Mouse (Mus musculus) limb, embryonic 11.5 days (tissue): ENCODE measurements at regions not wholly inside any gene's neighbourhood (a gene's known extent, or its start where the extent isn't known, plus 50 kb on each side); places are given as distances from the start of the nearest gene placed in this dataset.

Source experiments
- ATAC-seq: fragments of 200-750 bp; cut with Nextera tagmentation; 2 replicates; pipeline ENCODE4 v1.8.0; 2017; ENCODE audit warnings: low read depth; ENCODE audit not compliant: insufficient number of reproducible peaks, low FRiP score, low TSS enrichment
- DNase-seq: peaks from one replicate; pipeline ENCODE4 v3.0.0-alpha.2; 2015; ENCODE audit warnings: low spot score
- H3K27ac ChIP-seq: fragments of 300-500 bp; sonication (generic); replicated peaks from 2 replicates; pipeline ENCODE4 v1.5.1; 2014; ENCODE audit warnings: low read depth, mild to moderate bottlenecking, low read length
- H3K27me3 ChIP-seq: fragments of 300-500 bp; sonication (generic); 2 replicates; pipeline ENCODE4 v1.6.1; 2014; ENCODE audit warnings: mild to moderate bottlenecking, low read length, mixed read lengths; ENCODE audit not compliant: control insufficient read depth, insufficient read depth
- H3K36me3 ChIP-seq: fragments of 300-500 bp; sonication (generic); 2 replicates; pipeline ENCODE4 v1.6.1; 2014; ENCODE audit warnings: mild to moderate bottlenecking, low read length, moderate library complexity, mixed read lengths; ENCODE audit not compliant: control insufficient read depth, insufficient read depth
- H3K4me1 ChIP-seq: fragments of 300-500 bp; sonication (generic); 2 replicates; pipeline ENCODE4 v1.6.1; 2014; ENCODE audit warnings: low read length, mixed read lengths; ENCODE audit not compliant: control insufficient read depth, insufficient read depth
- H3K4me2 ChIP-seq: fragments of 300-500 bp; sonication (generic); 2 replicates; pipeline ENCODE4 v1.6.1; 2014; ENCODE audit warnings: low read depth, mild to moderate bottlenecking, moderate library complexity; ENCODE audit not compliant: severe bottlenecking
- H3K4me3 ChIP-seq: fragments of 300-500 bp; sonication (generic); 2 replicates; pipeline ENCODE4 v1.5.1; 2014; ENCODE audit warnings: low read depth, low read length
- H3K9ac ChIP-seq: fragments of 300-500 bp; sonication (generic); 2 replicates; pipeline ENCODE4 v1.6.1; 2014; ENCODE audit warnings: mild to moderate bottlenecking, low read length
- H3K9me3 ChIP-seq: fragments of 300-500 bp; sonication (generic); 2 replicates; pipeline ENCODE4 v1.6.1; 2016; ENCODE audit warnings: low read length; ENCODE audit not compliant: control insufficient read depth
- WGBS: fragments of 180-500 bp; shearing (Covaris S2); extraction: QIAGEN DNeasy Blood & Tissue Kit; methylation state at CpG from one replicate; pipeline ENCODE4 v1.1.7; 2014; 5-methylcytosine and 5-hydroxymethylcytosine counted together

DNA sequence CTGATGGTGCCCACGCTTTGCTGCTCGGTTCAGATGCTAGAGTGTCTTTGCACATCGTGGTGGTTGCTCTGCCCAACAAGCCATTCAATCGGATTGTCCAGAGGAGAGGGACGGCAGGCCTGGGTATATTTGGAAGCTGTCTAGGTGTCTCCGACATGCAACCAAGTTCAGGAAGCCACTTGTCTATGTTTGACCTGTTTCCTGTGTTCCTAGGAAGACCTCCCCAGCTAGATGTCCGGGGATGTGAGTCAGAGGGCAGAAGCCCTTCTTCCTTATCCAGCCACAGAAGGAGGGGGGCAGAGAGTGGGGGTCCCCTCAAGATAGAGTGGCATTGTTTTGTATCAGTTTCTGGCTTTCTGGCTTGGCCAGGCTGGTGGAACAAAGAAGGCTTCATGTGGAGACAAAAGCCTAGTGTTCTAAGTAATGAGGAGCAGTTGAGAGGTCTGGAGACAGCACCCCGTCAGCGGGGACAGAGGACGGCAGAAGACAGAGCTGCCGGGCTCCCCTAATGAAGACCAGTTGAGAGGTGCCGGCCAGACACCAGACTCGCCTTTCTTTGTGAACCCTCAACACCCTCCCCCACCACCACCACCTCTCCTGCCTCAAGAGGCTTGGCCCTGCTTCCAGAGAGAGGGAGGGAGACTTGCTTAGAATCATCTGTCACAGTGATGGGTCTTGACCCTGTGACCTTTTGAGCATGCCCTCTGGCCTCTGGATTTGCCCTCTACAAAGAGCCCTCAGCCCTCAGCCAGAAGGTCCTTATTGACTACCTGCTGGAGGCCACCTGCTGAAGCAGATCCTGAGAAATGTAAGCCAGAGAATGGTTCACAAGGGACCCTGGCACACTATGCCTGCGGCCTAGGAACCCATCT lies 207.6 kb upstream of the Tbx3 start:
- H3K9ac ChIP-seq, result no peak overlapping the region
- DNase-seq (no peak), ATAC-seq (no peak)
- no peaks in the 10 kb centered on the region for H3K27me3 ChIP-seq
- no peaks in the 10 kb centered on the region for H3K4me1 ChIP-seq
- WGBS, result 53% methylated on average over 14 of the region's 14 CpGs
- H3K4me3 ChIP-seq, result no peak overlapping the region
- H3K27ac ChIP-seq, result no peak overlapping the region
- H3K4me2 ChIP-seq, result no peak overlapping the region
- no peaks in the 10 kb centered on the region for H3K36me3 ChIP-seq
- H3K9me3 ChIP-seq, result no peaks in the 10 kb centered on the region

DNA sequence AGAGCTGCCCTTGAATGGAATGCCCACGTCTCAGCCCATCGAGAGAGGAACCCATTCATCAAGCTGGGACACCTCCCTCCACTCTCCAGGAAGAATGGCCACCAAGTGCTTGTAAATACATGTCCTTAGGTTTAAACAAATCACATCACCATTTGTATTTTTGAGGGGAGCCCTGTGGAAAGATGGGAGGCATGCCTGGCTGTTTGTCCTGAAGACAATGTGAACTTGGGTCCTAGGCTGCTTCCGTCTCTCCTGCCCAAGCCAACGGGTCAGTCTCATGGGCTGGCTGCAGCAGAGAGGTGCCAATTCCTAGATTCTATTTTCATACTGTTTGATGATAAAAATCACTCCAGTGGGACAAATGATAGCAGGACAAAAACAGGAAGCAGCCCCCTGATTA lies 205.9 kb upstream of the Tbx3 start:
- Histone ChIP-seq H3K4me2 (no peak overlapping the region), H3K27ac (no peak overlapping the region), H3K9ac (no peak overlapping the region), H3K9me3 (no peaks in the 10 kb centered on the region), H3K4me1 (no peaks in the 10 kb centered on the region), H3K27me3 (no peaks in the 10 kb centered on the region), H3K36me3 (no peaks in the 10 kb centered on the region), H3K4me3 (no peak overlapping the region)
- 83% methylated on average over 4 of the region's 4 CpGs for WGBS
- DNase-seq (no peak), ATAC-seq (no peak)

DNA sequence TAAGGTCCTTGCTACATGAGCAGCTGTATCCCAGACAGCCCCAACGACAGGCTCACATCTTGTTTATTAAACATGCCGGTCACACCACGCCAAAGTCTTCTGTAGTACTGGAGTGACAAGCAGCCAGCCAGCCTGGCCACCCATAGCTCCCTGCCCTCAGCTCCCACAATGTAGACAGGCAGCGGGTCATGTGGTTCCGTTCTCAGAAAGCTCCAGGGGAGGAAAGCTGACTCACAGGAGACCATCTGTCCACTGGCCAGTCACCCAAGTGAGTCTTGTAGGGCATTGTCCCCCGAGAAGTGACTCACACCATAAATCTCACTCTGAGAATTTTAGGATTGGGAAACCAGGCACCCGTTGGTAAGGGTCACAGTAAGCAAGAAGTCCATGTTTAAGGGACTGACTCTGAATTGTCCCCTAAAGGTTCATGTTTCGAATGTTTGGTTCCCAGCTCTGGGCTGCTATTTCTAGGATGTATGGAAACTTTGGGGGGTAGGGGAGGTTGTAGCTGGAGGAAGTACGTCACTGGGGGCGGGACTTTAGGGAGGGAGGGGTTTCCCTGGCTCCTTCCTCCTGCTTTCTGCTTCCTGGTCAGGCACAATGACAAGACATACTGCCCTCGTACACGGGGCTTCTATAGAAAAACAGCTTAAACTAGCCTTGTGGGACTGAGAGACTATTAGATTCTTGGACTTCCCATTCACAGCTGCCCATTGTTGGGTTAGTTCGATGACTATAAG lies 203.0 kb upstream of the Tbx3 start:
- no peaks in the 10 kb centered on the region for H3K36me3 ChIP-seq
- no peaks in the 10 kb centered on the region for H3K27me3 ChIP-seq
- no peak overlapping the region for H3K4me3 ChIP-seq
- H3K9ac ChIP-seq, result no peak overlapping the region
- no peak for ATAC-seq
- no peaks in the 10 kb centered on the region for H3K9me3 ChIP-seq
- H3K4me2 ChIP-seq, result no peak overlapping the region
- DNase-seq, result no peak
- H3K27ac ChIP-seq, result no peak overlapping the region
- 86% methylated on average over 13 of the region's 13 CpGs for WGBS
- no peaks in the 10 kb centered on the region for H3K4me1 ChIP-seq

DNA sequence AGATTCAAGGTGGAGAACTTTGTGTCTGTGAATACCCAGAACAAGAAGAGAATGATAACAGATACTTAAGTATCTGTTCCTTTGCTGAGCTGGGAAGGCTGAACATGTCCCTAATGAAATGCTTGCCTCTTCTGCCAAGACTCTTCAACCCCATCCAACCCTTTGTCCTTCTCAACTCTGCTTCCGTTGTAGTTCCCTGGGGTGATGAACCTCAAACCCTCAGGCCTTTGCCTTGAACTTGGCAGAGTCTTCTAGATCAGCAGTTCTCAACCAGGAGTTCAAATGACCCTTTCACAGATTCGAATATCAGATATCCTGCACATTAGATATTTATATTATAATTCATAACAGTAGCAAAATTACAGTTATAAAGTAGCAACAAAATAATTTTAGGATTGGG lies 192.5 kb upstream of the Tbx3 start:
- ATAC-seq (no peak), DNase-seq (no peak)
- H3K27ac ChIP-seq, result no peak overlapping the region
- no peaks in the 10 kb centered on the region for H3K9me3 ChIP-seq
- no peak overlapping the region for H3K4me2 ChIP-seq
- H3K36me3 ChIP-seq, result no peaks in the 10 kb centered on the region
- WGBS, result 92% methylated on average over 2 of the region's 2 CpGs
- H3K4me1 ChIP-seq, result peaks cover 9% of the 10 kb centered on the region; the same call in 1 of the 2 replicates
- no peak overlapping the region for H3K9ac ChIP-seq
- H3K4me3 ChIP-seq, result no peak overlapping the region
- no peaks in the 10 kb centered on the region for H3K27me3 ChIP-seq

DNA sequence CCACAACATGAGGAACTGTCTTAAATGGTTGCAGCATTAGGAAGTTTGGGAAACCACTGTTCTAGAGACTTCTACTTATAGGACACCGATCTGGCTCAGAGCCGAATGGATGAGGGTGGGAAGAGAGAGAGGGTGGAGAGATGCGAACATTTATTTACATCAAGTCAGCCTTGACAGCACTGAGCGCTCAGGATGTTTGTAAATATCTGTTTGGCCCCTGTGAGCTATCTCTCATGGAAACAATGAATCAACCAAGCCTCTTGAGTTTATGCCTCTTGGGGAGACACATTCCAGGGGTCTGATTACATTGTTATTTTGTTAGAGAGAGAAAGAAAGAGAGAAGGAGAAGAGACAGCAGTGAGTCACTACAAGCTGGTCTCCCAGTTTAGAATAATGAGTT lies 192.1 kb upstream of the Tbx3 start:
- DNase-seq, result no peak

DNA sequence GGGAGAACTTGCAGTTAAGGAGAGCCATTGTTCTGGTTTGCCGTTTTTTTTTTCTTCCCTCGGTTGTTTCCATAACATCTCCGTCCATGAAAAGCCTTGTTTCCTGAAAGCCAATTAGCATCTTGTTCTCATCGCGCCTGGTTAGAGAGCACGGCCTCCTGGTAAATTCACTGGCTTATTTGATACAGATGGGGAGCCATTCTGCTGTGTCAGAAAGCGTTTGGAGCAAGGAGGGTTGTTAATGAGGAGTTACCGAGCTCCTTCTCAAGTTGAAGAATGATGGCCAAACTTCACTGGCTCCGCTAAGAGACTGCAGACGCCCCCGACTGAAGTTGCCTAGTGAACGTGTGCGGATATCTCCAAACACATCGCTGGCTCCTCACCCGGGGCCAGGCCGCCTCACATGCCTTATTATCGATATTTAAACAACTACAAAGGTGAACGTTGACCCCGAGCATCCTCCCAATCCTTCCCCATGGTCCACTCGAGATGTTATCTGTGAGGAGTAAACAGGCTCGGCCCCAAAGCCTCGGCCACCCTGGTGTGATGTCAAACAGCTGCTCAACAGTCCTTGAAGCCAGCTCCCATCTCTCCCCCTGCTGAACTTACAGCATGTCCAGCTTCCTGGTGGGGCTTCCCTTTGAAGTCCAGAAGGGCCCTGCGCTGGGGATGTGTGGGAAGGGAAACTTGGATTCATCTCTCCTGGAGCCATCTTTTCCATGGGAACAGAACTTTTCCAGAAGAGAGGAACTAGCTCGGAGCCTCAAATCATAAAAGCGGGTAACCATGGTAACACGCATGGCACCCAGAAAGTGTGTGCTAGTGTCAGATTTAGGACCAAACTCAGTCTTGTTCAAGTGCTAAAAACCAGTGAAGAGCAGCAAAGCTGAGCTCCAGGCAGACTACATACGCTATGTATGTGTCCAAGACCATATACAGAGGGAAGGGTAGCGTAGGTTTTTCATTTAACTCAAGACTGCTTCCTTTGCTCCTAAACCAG lies 190.0 kb upstream of the Tbx3 start:
- DNase-seq (peak; percentile 52), ATAC-seq (no peak)
- H3K9ac ChIP-seq, result no peak overlapping the region
- no peaks in the 10 kb centered on the region for H3K36me3 ChIP-seq
- H3K27ac ChIP-seq, result no peak overlapping the region
- no peaks in the 10 kb centered on the region for H3K9me3 ChIP-seq
- H3K4me1 ChIP-seq, result peaks cover 9% of the 10 kb centered on the region; the same call in 1 of the 2 replicates
- H3K4me2 ChIP-seq, result no peak overlapping the region
- H3K4me3 ChIP-seq, result no peak overlapping the region
- H3K27me3 ChIP-seq, result no peaks in the 10 kb centered on the region
- WGBS, result 21% methylated on average over 28 of the region's 28 CpGs

More for the DNA sequence above, 192.1 kb upstream of the Tbx3 start:
- Histone ChIP-seq H3K36me3 (no peaks in the 10 kb centered on the region), H3K9ac (no peak overlapping the region), H3K4me2 (no peak overlapping the region), H3K27me3 (no peaks in the 10 kb centered on the region), H3K9me3 (no peaks in the 10 kb centered on the region), H3K4me1 (peaks cover 9% of the 10 kb centered on the region; the same call in 1 of the 2 replicates), H3K4me3 (no peak overlapping the region), H3K27ac (no peak overlapping the region)
- WGBS, result 83% methylated on average over 4 of the region's 4 CpGs
- no peak for ATAC-seq

DNA sequence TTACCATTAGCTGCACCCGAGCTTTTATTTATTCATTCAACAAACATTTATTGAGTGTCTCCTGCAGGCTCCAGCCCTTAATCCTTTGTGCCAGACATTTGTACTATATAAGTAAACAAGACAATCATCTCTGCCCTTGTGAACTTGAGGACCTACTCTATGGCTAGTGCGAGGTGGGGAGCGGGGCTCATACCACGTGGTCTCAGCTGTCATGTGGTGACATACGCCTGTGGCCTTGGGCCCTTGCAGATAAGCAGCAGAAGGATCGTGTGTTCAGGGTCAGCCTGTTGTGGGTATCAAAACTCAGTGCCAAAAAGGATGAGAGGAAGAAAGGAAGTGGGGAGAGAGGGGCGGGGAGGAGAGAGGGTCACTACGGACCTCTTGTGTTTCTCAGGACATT lies 186.8 kb upstream of the Tbx3 start:
- H3K4me3 ChIP-seq, result no peak overlapping the region
- no peak overlapping the region for H3K4me2 ChIP-seq
- H3K9me3 ChIP-seq, result no peaks in the 10 kb centered on the region
- ATAC-seq (no peak), DNase-seq (no peak)
- 77% methylated on average over 8 of the region's 8 CpGs for WGBS
- no peak overlapping the region for H3K27ac ChIP-seq
- no peaks in the 10 kb centered on the region for H3K27me3 ChIP-seq
- peaks cover 12% of the 10 kb centered on the region for H3K4me1 ChIP-seq
- H3K36me3 ChIP-seq, result no peaks in the 10 kb centered on the region
- H3K9ac ChIP-seq, result no peak overlapping the region

DNA sequence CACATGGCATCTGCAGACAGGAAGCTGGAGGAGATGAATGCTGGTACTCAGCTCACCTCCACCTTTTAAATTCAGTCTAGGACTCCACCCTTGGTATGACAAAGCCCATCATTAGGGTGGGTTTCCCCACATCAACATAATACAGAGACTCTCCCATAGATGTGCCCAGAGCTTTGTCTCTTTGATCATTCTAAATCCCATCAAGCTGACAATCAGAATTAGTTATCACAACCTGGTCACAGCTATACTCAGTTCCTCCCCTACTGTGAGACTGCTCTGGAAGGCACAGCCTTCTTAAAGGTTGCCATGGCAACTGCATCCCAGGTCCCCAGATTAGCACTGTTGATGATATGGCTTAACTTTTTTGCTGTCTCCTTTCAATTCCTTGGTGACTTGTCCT lies 184.3 kb upstream of the Tbx3 start:
- no peaks in the 10 kb centered on the region for H3K9me3 ChIP-seq
- no peak overlapping the region for H3K4me3 ChIP-seq
- ATAC-seq, result no peak

More for the DNA sequence above, 184.3 kb upstream of the Tbx3 start:
- Histone ChIP-seq H3K36me3 (no peaks in the 10 kb centered on the region), H3K4me2 (no peak overlapping the region), H3K4me1 (peaks cover 3% of the 10 kb centered on the region; the same call in 1 of the 2 replicates), H3K27ac (no peak overlapping the region), H3K27me3 (no peaks in the 10 kb centered on the region), H3K9ac (no peak overlapping the region)
- DNase-seq, result no peak
